Mouse (Mus musculus) hindbrain, embryonic 14.5 days (tissue): Measurements from ENCODE around the gene Tnfrsf23. TPM values are rescaled to one million over a fixed set of nuclear protein-coding genes. Genes with fewer than 3 reads are reported as not detected.
"Not testable (repeated sequence)": the region's sequence is repeated elsewhere in the genome, so short reads cannot be mapped to it uniquely, and the experiment has no call there.

Experiments used
- ATAC-seq: fragments of 200-750 bp; cut with Nextera tagmentation; 2 replicates; pipeline ENCODE4 v1.8.0; 2017; ENCODE audit warnings: moderate number of reproducible peaks, mild to moderate bottlenecking, moderate TSS enrichment, moderate library complexity; ENCODE audit not compliant: low FRiP score
- DNase-seq: peaks from one replicate; pipeline ENCODE4 v3.0.0-alpha.2; 2015; ENCODE audit warnings: low spot score
- H3K27ac ChIP-seq: fragments of 300-500 bp; sonication (generic); 2 replicates; pipeline ENCODE4 v1.5.1; 2014; ENCODE audit warnings: mild to moderate bottlenecking, moderate library complexity
- H3K27me3 ChIP-seq: fragments of 300-500 bp; sonication (generic); 2 replicates; pipeline ENCODE4 v1.6.1; 2014; ENCODE audit warnings: mild to moderate bottlenecking, low read length, mixed read lengths; ENCODE audit not compliant: control insufficient read depth, insufficient read depth
- H3K36me3 ChIP-seq: fragments of 300-500 bp; sonication (generic); replicated peaks from 2 replicates; pipeline ENCODE4 v1.6.1; 2014; ENCODE audit not compliant: control insufficient read depth, insufficient read depth
- H3K4me1 ChIP-seq: fragments of 300-500 bp; sonication (generic); replicated peaks from 2 replicates; pipeline ENCODE4 v1.6.1; 2014; ENCODE audit warnings: antibody characterized with exemption, low read length, mixed read lengths; ENCODE audit not compliant: control insufficient read depth, insufficient read depth
- H3K4me2 ChIP-seq: fragments of 300-500 bp; sonication (generic); replicated peaks from 2 replicates; pipeline ENCODE4 v1.6.1; 2014; ENCODE audit warnings: mild to moderate bottlenecking, moderate library complexity
- H3K4me3 ChIP-seq: fragments of 300-500 bp; sonication (generic); replicated peaks from 2 replicates; pipeline ENCODE4 v1.5.1; 2014; ENCODE audit warnings: mild to moderate bottlenecking, low read length
- H3K9ac ChIP-seq: fragments of 300-500 bp; sonication (generic); 2 replicates; pipeline ENCODE4 v1.6.1; 2014
- H3K9me3 ChIP-seq: fragments of 300-500 bp; sonication (generic); 2 replicates; pipeline ENCODE4 v1.6.1; 2016; ENCODE audit warnings: low read length; ENCODE audit not compliant: control insufficient read depth
- WGBS: fragments of 180-500 bp; shearing (Covaris S2); extraction: QIAGEN DNeasy Blood & Tissue Kit; methylation state at CpG from one replicate; pipeline ENCODE4 v1.1.7; 2014; 5-methylcytosine and 5-hydroxymethylcytosine counted together
- polyA plus RNA-seq: library from polyadenylated mRNA; unstranded; fragments of >200 nt; fragmentation: Nextera tagmentation; extraction: Ambion mirVana; gene quantifications from 2 replicates; pipeline ENCODE4 v1.2.1, GENCODE M21; 2014

Gene Tnfrsf23
- polyA plus RNA-seq, 1 experiment from 2014 or later = 0.80 TPM

GRCm38 (mm10) chr7:143689946-143690345, 4.3 kb upstream of the Tnfrsf23 start:
- ATAC-seq = no peak
- peaks cover 75% of the 10 kb centered on the region for H3K36me3 ChIP-seq

GRCm38 (mm10) chr7:143689481-143689880, 3.8 kb upstream of the Tnfrsf23 start:
- no peaks in the 10 kb centered on the region for H3K4me1 ChIP-seq
- H3K36me3 ChIP-seq = peaks cover 71% of the 10 kb centered on the region
- no peak overlapping the region for H3K4me2 ChIP-seq
- no peaks in the 10 kb centered on the region for H3K27me3 ChIP-seq
- H3K4me3 ChIP-seq = no peak overlapping the region
- DNase-seq (no peak), ATAC-seq (no peak)
- no peak overlapping the region for H3K27ac ChIP-seq
- 82% methylated on average over 7 of the region's 7 CpGs for WGBS
- no peaks in the 10 kb centered on the region for H3K9me3 ChIP-seq
- no peak overlapping the region for H3K9ac ChIP-seq

More at GRCm38 (mm10) chr7:143689946-143690345, 4.3 kb upstream of the Tnfrsf23 start:
- Histone ChIP-seq H3K9ac (no peak overlapping the region), H3K9me3 (no peaks in the 10 kb centered on the region), H3K4me2 (no peak overlapping the region), H3K4me3 (no peak overlapping the region), H3K27me3 (no peaks in the 10 kb centered on the region), H3K4me1 (no peaks in the 10 kb centered on the region), H3K27ac (no peak overlapping the region)
- DNase-seq = no peak
- WGBS = 84% methylated on average over 4 of the region's 4 CpGs

- H3K9me3 ChIP-seq, H3K4me3 ChIP-seq, H3K27me3 ChIP-seq, H3K27ac ChIP-seq, DNase-seq, H3K4me2 ChIP-seq, H3K4me1 ChIP-seq, H3K9ac ChIP-seq, ATAC-seq: not testable (repeated sequence)
- WGBS = 91% methylated on average over 3 of the region's 3 CpGs
- H3K36me3 ChIP-seq = peaks cover 43% of the 10 kb centered on the region
Measured at GRCm38 (mm10) chr7:143686676-143687075, 1.0 kb upstream of the Tnfrsf23 start.

- H3K27ac ChIP-seq, H3K9me3 ChIP-seq, H3K4me1 ChIP-seq, H3K9ac ChIP-seq, H3K4me2 ChIP-seq, H3K27me3 ChIP-seq, ATAC-seq, H3K4me3 ChIP-seq, DNase-seq: not testable (repeated sequence)
- peaks cover 38% of the 10 kb centered on the region for H3K36me3 ChIP-seq
- 54% methylated on average over 4 of the region's 4 CpGs for WGBS
Measured at GRCm38 (mm10) chr7:143686191-143686590, 519 bp upstream of the Tnfrsf23 start.

GRCm38 (mm10) chr7:143684569-143684968, 1.1 kb downstream of the Tnfrsf23 start:
- not testable (repeated sequence) for H3K27me3 ChIP-seq, H3K4me1 ChIP-seq, H3K27ac ChIP-seq, H3K4me3 ChIP-seq, H3K9me3 ChIP-seq, H3K4me2 ChIP-seq, H3K9ac ChIP-seq, DNase-seq, ATAC-seq
- peaks cover 23% of the 10 kb centered on the region for H3K36me3 ChIP-seq
- 93% methylated on average over 1 of the region's 2 CpGs for WGBS

GRCm38 (mm10) chr7:143681566-143681965, 4.1 kb downstream of the Tnfrsf23 start:
- no peak for DNase-seq
- H3K9ac ChIP-seq = no peak overlapping the region

GRCm38 (mm10) chr7:143680836-143681235, 4.8 kb downstream of the Tnfrsf23 start:
- not testable (repeated sequence) for H3K4me2 ChIP-seq, ATAC-seq, H3K27me3 ChIP-seq, H3K4me1 ChIP-seq, H3K9me3 ChIP-seq, H3K27ac ChIP-seq, H3K9ac ChIP-seq, H3K4me3 ChIP-seq, DNase-seq, H3K36me3 ChIP-seq
- WGBS = 62% methylated on average over 2 of the region's 2 CpGs

More at GRCm38 (mm10) chr7:143681566-143681965, 4.1 kb downstream of the Tnfrsf23 start:
- Histone ChIP-seq H3K36me3 (no peaks in the 10 kb centered on the region), H3K4me3 (no peak overlapping the region), H3K4me1 (no peaks in the 10 kb centered on the region), H3K27ac (no peak overlapping the region), H3K27me3 (no peaks in the 10 kb centered on the region), H3K4me2 (no peak overlapping the region), H3K9me3 (no peaks in the 10 kb centered on the region)
- 91% methylated on average over 1 of the region's 1 CpGs for WGBS
- no peak for ATAC-seq

- not testable (repeated sequence) for H3K9ac ChIP-seq, H3K4me1 ChIP-seq, H3K36me3 ChIP-seq, H3K27me3 ChIP-seq, H3K9me3 ChIP-seq, ATAC-seq, H3K27ac ChIP-seq, DNase-seq, H3K4me2 ChIP-seq, H3K4me3 ChIP-seq
- 76% methylated on average over 2 of the region's 2 CpGs for WGBS
Measured at GRCm38 (mm10) chr7:143679650-143680049, 6.0 kb downstream of the Tnfrsf23 start.

- Histone ChIP-seq H3K9ac (no peak overlapping the region), H3K27ac (no peak overlapping the region), H3K27me3 (no peaks in the 10 kb centered on the region), H3K36me3 (no peaks in the 10 kb centered on the region), H3K9me3 (no peaks in the 10 kb centered on the region), H3K4me3 (no peak overlapping the region), H3K4me2 (no peak overlapping the region), H3K4me1 (no peaks in the 10 kb centered on the region)
- ATAC-seq (no peak), DNase-seq (no peak)
Measured at GRCm38 (mm10) chr7:143666427-143667311, 19.0 kb downstream of the Tnfrsf23 start.
